Mouse (Mus musculus) neutrophil, adult 5-6 weeks (primary cell): ENCODE measurements around the gene Tnrc6b. TPM values are rescaled to one million over a fixed set of nuclear protein-coding genes. Genes with fewer than 3 reads are reported as not detected.
"Not testable (repeated sequence)": the region's sequence is repeated elsewhere in the genome, so short reads cannot be mapped to it uniquely, and the experiment has no call there.

Experiments
- ATAC-seq: fragments of 151-379, 151-347 bp; 2 replicates; pipeline ENCODE4 v1.8.0; 2017; ENCODE audit warnings: mild to moderate bottlenecking, moderate TSS enrichment; ENCODE audit not compliant: insufficient number of reproducible peaks, poor library complexity, low FRiP score, severe bottlenecking; ENCODE audit errors: extremely low read depth
- total RNA-seq: library from RNA; stranded (forward); fragments of 200-1000 nt; gene quantifications from 2 replicates; pipeline ENCODE4 v1.2.3, GENCODE M21; 2017

Tnrc6b gene
- total RNA-seq, 1 experiment from 2014 or later: 133 TPM

- not testable (repeated sequence) for ATAC-seq
Measured at GRCm38 (mm10) chr15:80930676-80931320, 219.7 kb downstream of the Tnrc6b start.

DNA sequence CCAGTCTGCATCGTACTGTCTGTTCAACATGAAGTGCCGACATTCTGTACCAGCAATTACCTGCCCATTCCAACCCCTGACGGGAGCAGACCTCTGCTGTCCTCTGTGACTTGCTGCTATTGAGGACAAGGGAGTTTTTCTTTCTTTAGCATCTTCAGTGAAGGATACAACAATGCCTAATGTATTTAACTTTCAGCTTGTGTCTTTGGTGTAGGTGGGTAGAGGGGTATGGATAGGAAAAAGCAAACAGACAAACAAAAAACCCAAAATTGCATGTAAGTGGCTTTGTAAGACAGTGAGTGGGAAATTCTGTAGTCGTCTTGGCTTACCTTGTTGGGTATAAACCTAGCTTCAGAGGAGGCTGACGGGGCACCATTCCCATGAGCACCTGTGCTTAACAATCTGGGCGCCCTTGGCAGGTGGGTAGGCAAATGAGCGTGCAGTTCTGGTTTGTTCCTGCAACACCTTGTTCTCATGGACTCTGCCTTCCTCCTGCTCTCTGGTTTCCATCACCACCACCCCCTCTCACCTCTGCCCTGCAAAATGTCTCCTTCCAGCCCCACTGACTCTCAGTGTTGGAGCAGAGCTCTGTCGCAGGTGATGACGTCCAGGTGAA is 220.3 kb downstream of the Tnrc6b start:
- ATAC-seq: no peak

DNA sequence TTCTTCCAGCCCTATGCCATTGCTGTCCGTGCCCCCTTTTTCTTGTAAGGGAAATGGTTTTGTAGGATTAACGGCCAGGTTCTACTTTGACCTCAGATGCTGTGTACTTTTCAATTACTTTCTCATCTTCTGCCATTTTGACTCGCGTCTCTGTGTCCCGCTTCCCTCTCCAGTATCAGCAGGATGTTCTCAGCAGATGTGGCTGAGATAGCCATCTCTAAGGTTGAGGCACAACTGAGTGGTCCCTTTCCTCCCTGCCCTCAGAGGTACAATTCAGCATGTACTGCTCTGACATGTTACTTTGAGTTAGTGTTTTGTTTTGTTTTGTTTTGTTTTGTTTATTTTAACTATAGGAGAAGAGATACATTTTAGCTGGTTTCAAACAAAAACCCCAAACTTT is 223.7 kb downstream of the Tnrc6b start:
- no peak for ATAC-seq

GRCm38 (mm10) chr15:80936686-80937085 is 225.6 kb downstream of the Tnrc6b start:
- no peak for ATAC-seq

DNA sequence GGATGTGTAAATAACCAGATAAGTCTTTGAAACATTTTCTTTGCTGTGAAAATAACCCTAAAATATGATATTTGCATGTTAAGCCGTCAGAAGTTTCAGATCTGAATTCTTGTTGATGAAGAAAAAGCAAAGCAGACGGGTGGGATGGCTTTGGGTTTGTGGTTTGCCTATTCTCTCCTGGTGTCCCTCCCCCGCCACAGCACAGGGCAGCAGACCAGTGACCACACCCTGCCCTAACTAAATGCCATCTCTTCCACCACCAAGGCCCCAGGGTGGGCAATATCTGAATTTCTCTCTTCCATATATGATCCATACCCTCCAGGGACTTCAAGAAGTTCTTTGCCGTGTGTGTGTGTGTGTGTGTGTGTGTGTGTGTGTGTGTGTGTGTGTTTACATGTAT is 227.5 kb downstream of the Tnrc6b start:
- ATAC-seq: no peak

- no peak for ATAC-seq
Measured at GRCm38 (mm10) chr15:80939401-80939800, 228.3 kb downstream of the Tnrc6b start.

DNA sequence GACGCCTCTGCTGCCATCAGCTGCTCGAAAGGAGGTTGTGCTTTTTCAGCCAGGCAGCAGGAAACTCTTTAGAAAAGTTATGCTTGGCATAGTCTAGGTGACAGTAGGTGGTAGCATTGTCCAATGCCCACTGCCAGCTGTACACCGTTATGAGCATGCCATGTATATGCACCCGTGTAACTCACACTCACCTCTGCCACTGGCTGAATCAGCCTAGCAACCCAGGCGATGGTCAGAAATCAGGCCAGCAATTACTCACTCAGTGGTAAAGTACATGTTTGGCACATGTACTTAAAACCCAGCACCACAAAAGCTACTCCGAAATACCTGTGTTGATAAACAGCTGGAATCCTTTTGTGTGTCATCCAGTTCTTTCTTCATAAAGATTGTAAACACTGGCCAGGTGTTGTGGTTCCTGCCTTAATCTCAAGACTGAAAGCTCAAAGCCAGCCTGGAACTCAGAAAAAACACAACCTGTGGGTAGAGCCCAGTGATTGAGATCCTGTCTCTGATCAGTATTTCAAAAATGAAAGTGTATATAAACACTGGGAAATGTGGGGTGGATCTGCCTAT is 230.4 kb downstream of the Tnrc6b start:
- no peak for ATAC-seq

DNA sequence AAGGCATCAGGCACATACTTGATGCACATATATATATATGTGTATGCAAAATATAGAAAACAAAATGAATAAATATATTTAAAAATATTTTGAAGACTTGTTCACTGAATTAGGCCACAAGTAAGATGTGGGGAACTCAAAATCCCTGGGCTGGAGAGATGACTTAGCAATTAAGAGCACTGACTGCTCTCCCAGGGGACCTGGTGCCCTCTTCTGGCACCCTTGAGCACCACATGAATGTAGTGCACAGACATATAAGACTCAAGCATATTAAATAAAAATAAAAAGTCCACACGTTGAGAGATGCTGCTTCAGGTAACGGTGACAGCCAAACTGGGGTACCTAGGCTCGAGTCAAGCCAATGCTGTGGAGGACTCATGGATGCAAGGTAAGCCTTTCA is 234.7 kb downstream of the Tnrc6b start:
- no peak for ATAC-seq

GRCm38 (mm10) chr15:80948145-80949135 is 237.3 kb downstream of the Tnrc6b start, which contains the start of gene Adsl:
Gene Adsl (plus strand): TSS chr15:80948490.
- peak; percentile 92 for ATAC-seq

GRCm38 (mm10) chr15:80949431-80949830 is 238.3 kb downstream of the Tnrc6b start:
- no peak for ATAC-seq

- no peak for ATAC-seq
Measured at GRCm38 (mm10) chr15:80950055-80950454, 238.9 kb downstream of the Tnrc6b start.

DNA sequence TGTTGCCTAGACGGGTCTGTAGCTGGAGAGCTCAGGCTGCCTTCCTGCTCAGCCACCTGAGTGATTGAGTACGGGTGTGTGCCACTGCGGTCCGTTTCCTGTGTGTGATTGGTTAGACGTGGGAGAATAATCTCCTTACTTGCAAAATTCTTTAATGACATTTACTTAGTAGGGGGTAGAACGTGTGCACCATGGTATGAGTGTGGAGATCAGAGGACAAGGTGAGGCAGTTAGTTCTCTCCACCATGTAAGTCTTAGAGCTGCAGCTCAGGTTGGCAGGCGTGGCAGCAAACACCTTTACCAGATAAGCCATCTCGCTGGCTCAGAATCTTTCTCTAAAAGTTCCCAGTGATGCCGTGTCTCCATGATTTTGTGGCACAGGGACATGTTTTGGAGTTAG is 242.9 kb downstream of the Tnrc6b start:
- no peak for ATAC-seq

DNA sequence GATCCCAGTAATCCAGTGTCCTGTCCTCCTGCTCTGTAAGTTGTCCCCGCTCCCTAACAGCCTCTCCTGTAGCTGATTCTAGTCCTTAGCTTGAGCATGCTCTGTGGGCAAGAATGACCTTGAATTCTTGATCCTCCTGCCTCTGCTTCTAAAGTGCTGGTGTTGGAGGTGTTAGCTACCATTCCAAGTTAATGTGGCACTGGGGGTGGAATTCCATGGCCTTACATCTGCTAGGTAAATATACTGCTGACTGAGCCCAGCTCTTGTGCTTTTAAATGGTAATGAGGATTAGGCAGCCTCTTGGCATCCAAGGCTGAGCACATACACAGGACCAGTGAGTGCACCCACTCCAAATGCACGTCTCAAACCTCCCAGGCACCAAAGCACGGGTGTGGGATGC is 243.7 kb downstream of the Tnrc6b start:
- ATAC-seq: no peak

GRCm38 (mm10) chr15:80955836-80956438 is 244.8 kb downstream of the Tnrc6b start:
- no peak for ATAC-seq

- no peak for ATAC-seq
Measured at GRCm38 (mm10) chr15:80969371-80969770, 258.3 kb downstream of the Tnrc6b start.

DNA sequence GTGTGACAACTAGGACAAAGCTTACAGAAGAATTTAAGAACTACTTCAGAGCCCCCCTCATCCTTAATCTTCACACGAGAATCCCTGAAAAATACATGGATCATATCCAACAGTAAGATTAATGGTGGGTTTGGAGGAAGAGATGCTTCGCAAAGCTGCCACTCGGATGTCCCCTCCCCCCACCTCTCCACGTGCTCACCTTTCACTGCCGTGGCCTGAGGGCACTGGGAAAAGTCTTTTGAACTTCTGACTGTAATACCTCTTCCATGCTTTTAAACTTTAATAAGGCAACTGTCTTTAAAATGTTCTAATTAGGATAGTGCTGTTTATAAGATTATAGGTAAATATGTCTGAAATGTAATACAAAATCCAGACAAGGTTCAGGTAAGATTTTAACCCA is 263.2 kb downstream of the Tnrc6b start:
- no peak for ATAC-seq

DNA sequence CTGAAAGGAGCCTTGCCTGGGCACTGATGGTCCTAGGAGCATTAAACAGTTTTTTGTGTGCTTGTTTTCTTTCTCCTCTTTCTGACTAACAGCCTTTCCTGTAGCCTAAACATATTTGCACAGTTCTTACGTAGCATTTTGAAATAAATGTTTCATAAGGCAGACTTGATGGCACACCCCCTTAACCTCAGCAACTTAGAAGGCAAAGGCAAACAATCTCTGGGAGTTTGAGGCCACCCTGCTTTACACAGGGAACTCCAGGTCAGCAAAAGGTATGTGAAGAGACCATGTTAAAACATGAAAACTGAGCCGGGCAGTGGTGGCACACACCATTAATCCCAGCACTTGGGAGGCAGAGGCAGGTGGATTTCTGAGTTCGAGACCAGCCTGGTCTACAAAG is 264.6 kb downstream of the Tnrc6b start:
- ATAC-seq: no peak

DNA sequence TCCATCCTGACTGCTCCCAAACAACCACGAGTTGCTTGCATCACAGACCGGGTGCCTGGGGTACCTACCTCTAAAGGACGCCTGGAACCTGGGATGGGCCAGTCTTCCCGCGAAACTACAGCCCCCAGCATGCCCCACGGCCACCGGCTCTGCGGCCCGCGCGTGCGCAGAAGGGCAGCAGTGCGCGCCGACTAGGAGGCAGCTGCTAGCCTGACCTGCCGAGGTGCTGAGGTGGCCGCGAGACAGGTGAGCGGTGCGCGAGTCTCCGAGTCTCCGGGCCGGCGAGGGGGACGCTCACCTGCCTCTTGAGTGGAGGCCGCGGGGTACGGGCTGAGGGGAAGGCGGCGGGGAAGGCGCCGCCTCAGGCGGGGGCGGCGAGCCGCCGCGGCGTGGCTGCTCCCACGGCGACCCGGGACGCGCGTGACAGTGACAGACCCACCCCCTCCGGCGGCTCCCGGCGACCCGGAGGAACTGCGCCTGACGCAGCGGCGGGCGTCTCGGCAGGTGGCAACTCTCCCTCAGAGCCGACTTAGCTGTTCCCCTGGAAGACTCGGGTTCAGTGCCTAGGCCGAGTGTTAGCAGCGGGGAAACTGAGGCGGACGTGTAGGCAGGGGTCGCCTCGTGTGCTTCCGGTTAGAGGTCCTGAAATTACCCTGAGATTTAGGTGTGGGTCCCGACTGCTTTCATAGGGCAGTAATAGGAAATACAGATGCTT is 266.7 kb downstream of the Tnrc6b start, which contains the start of gene Sgsm3:
TSS of gene Sgsm3 (plus strand) at position 146 of the 715 bp plus-strand sequence.
- peak; percentile 65 for ATAC-seq
